Mouse (Mus musculus): ENCODE results near the gene Taar2.

The Taar2 gene

GRCm38 (mm10) chr10:23938312-23938711 lies at the start of gene Taar2:
Gene Taar2 (plus strand): TSS chr10:23938572.
- no peak for DNase-seq

DNA sequence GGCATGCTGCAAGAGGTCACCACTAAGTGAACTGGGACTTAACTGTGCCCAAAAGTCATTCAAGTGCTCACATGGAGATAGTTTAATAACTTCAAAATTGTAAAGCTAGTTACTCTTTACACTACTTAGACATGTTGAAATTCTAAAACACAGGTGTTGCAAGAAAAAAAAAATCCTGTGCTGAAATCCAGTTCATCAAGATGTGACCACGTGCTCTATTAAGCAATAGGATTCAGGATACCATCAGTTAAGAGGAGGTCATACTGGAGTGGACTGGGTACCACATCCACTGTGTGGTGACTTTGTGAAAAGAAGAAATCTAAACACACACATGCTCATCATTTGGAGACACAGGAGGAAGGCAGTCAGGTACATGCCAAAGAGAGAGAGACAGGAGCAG lies 45.4 kb upstream of the Taar2 start:
- no peak for DNase-seq

DNA sequence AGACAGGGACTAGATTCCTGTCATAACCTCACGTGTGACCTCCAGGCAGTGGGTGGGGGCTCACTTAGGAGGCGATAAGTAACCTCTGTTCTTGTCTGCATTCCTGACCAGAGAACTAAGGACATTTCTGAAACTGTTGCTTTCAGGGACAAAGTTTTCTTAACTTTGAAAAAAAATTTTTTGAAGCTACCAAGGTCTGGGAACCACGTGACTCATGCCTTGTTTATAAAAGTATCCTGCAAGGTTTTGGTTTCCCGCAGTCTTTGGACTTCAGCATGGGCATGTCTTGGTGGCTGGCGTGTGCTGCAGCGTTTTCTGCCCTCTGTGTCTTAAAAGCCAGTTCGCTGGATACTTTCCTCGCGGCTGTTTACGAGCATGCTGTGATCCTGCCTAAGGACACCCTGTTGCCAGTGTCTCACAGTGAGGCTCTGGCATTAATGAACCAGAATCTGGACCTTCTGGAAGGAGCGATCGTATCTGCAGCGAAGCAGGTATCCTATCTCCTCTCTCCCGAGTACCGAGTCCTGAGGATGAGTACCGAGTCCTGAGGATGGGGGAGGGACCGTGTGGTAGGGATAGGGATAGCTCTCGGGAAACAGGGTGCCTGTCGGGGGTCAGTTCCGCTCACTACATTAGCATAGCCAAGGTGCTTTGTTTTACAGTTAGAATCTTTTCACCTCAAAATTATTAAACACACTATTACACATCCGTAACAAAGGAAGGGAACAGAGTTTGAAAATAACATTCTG lies 43.6 kb upstream of the Taar2 start, which contains the start of gene Vnn1:
Gene Vnn1, plus strand, starts transcription at position 88 of the 749 bp plus-strand sequence.
- no peak for DNase-seq

DNA sequence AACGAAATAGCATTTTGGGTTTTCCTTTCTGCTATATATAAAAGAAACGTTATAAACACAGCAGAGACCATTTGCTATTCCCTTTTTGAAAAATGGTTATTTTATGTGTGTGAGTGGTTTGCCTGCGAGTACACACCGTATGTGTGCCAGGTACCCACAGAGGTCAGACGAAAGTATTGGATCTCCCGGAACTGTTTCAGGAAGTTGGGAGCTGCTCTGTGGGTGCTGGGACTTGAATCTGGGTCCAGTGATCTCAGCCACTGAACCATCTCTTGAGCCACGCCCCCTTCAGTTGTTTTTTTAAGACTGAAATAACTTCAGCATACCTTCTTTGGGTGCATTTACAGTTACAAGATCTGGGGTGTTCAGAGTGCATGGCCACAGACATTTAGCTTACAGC lies 43.0 kb upstream of the Taar2 start:
- no peak for DNase-seq

GRCm38 (mm10) chr10:23901119-23901518 lies 37.3 kb upstream of the Taar2 start:
- no peak for DNase-seq

GRCm38 (mm10) chr10:23905661-23906060 lies 32.7 kb upstream of the Taar2 start:
- DNase-seq = no peak

- no peak for DNase-seq
Measured at GRCm38 (mm10) chr10:23920056-23920455, 18.3 kb upstream of the Taar2 start, which contains the start of gene Taar1. Gene Taar1 (plus strand): TSS chr10:23920356.

DNA sequence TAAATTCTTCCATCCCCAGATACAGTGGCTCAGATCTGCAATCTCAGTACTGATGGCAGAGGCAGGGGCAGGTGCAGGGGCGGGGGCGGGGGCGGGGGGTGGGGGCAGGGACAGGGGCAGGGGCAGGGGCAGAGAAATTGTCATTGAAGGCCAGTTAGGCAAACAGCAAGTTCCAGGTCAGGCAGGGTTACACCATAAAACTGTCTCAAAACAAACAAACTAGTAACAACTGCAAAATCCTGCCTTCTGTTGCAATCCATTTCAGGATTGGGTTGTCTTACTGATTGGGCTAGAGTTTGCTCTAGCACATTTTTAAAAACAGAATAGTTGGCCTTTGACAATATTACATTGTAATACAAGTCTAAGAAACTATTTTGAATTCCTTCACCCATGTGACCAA lies 15.9 kb upstream of the Taar2 start:
- DNase-seq = no peak

- DNase-seq = no peak
Measured at GRCm38 (mm10) chr10:23923941-23924340, 14.4 kb upstream of the Taar2 start.

DNA sequence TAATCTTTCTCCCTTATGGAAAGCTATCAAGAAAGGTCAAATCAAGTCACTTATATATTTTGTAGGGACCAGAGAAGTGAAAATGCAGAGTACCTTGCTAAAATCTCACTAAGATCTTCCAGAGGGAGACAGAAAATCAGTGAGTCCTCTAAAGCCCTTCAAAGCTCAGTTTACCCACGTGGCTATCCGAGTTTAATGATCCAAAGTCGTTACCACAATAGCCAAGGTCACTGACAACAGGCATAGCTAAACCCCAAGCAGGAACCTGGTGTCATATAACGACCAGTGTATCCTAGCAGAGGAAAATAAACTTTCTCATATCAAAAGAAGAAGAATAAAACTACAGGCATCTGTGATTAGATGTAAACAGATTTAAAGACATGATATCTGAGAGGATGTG lies 759 bp upstream of the Taar2 start:
- DNase-seq = no peak

- no peak for DNase-seq
Measured at GRCm38 (mm10) chr10:23942465-23942864, 4.1 kb downstream of the Taar2 start.

- DNase-seq = no peak
Measured at GRCm38 (mm10) chr10:23948026-23948425, 9.7 kb downstream of the Taar2 start.

DNA sequence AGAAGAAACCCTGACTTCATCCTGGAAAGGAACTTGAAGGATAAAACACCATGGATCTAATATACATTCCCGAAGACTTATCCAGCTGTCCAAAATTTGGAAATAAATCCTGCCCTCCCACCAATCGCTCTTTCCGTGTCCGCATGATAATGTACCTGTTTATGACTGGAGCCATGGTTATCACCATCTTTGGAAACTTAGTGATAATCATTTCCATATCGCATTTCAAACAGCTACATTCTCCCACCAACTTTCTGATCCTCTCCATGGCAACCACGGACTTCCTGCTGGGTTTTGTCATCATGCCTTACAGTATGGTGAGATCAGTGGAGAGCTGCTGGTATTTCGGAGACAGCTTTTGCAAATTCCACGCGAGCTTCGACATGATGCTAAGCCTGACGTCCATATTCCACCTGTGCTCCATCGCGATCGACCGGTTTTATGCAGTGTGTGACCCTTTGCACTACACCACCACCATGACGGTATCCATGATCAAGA lies 11.2 kb downstream of the Taar2 start, which contains the start of gene Taar3:
Gene Taar3, plus strand, starts transcription at position 51 of the 498 bp plus-strand sequence.
- DNase-seq = no peak

DNA sequence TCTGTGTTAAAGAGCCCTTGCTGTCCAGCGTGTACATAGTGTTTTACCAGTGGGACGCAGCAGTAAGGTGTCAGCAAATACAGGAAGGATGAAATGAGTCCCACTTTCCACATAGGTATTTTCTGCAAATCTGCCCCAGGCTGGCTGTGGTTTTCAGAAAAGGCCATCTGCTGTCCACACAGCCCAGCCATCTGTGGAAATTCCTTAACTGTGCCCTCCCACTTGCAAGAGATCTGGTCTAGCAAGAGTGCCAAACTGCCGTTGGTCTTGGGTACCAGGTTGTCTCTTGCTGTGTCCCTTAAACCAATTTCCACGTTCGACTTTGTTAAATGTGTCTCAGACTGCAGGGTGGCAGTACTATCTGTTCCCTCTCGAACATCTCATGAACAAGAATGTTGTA lies 13.3 kb downstream of the Taar2 start:
- peak; percentile 40 for DNase-seq

- no peak for DNase-seq
Measured at GRCm38 (mm10) chr10:23959071-23959470, 20.7 kb downstream of the Taar2 start.

- DNase-seq = no peak
Measured at GRCm38 (mm10) chr10:23960444-23960915, 22.1 kb downstream of the Taar2 start, which contains the start of gene Taar4. Gene Taar4 (plus strand): TSS chr10:23960494.

GRCm38 (mm10) chr10:23963444-23963843 lies 25.1 kb downstream of the Taar2 start:
- DNase-seq = no peak

- no peak for DNase-seq
Measured at GRCm38 (mm10) chr10:23964921-23965610, 26.7 kb downstream of the Taar2 start.

GRCm38 (mm10) chr10:23970656-23971165 lies 32.3 kb downstream of the Taar2 start, which contains the start of gene Taar5:
Gene Taar5 (plus strand): TSS chr10:23970706.
- no peak for DNase-seq

GRCm38 (mm10) chr10:23971256-23971655 lies 32.9 kb downstream of the Taar2 start:
- DNase-seq = no peak

- DNase-seq = no peak
Measured at GRCm38 (mm10) chr10:23977958-23978357, 39.6 kb downstream of the Taar2 start.

DNA sequence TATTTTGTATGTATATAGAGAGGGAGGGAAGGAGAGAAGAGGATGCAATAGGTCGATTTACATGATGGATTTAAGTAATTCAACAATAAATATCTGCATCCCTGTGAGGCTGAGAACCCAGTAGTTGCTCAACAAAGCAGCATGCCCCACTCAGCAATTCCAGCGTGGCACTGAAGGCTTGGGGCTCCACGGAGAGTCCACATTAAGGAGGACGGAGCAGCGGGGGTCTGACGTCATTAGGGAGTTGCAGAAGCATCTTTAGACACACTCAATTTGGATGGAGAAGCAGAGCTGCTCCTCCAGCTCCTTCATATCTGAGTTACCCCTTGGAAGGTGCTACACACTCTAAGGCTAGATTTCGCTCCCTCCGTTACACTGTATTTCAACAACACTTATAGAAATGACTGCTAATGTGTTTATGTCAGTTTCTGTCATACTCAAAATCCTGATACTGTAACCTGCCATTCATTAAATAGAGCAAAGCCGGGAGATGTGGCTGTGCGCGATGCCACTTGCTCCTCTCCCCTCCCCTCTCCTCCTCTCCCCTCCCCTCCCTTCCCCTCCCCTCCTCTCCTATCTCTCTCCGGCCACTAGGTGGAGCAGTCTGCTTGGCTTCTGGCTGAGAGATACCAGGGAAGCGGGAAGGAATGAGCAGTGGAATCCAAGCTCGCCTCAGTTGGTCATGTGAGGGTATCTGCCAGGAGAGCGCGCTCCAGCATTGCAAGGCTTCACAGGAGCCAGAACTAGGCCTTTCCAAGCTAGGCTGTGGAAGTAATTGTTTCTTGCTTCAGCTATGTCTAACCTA lies 40.7 kb downstream of the Taar2 start:
- peak; percentile 28 for DNase-seq

- no peak for DNase-seq
Measured at GRCm38 (mm10) chr10:23985546-23985945, 47.2 kb downstream of the Taar2 start, which contains the start of gene Taar6. Gene Taar6 (minus strand): TSS chr10:23985646.

Measured in cerebellum, adult 11 months (tissue).